ENCODE assay signal across 19 mouse cellular contexts in genomic region chr9:119823722-119824121, GRCm38 (mm10). TPM values are rescaled to one million over a fixed set of nuclear protein-coding genes. Genes with fewer than 3 reads are reported as not detected.
DNase-seq lines count a peak whose midpoint lies in the region; ATAC-seq lines count a peak whose summit lies in the region.
"Had no signal": no experiment of that assay in that cellular context is flagged by ENCODE, and none has a peak within 500 bp of the region (broad histone marks: within the 10 kb centered on the region; RNA-seq: fewer than 3 reads in every experiment).

No protein-coding gene starts in this region.

- H3K4me2 ChIP-seq in heart, embryonic 15.5 days: peak overlapping the region; percentile 9; the same call in 1 of the 2 replicates
- H3K4me2 ChIP-seq in heart, embryonic 12.5 days: no peak overlapping the region
- H3K4me2 ChIP-seq: embryonic facial prominence, embryonic 13.5 days; hindbrain, embryonic 12.5 days; liver, embryonic 12.5 days; midbrain, embryonic 12.5 days; neural tube, embryonic 12.5 days had no signal

- no peak for ATAC-seq in heart, embryonic 15.5 days (replicated peaks; ENCODE audit: insufficient number of reproducible peaks, insufficient read depth, low FRiP score, low read depth)
- ATAC-seq in heart, embryonic 12.5 days (ENCODE audit: insufficient number of reproducible peaks, low FRiP score): no peak
- peak; percentile 83 for ATAC-seq in common myeloid progenitor, adult 5-6 weeks (replicated peaks; ENCODE audit: low read depth, poor library complexity, severe bottlenecking)
- ATAC-seq: liver, embryonic 12.5 days had no signal

- 60% methylated on average over 9 of the region's 9 CpGs for WGBS in heart, embryonic 15.5 days
- WGBS in heart, embryonic 12.5 days: 60% methylated on average over 9 of the region's 9 CpGs

- H3K4me1 ChIP-seq in heart, embryonic 15.5 days (replicated peaks): no peaks in the 10 kb centered on the region
- H3K4me1 ChIP-seq in heart, embryonic 12.5 days (replicated peaks): no peaks in the 10 kb centered on the region
- H3K4me1 ChIP-seq: hindbrain, embryonic 12.5 days; liver, embryonic 12.5 days; midbrain, embryonic 12.5 days; neural tube, embryonic 12.5 days had no signal

- H3K36me3 ChIP-seq in heart, embryonic 15.5 days: no peaks in the 10 kb centered on the region
- H3K36me3 ChIP-seq in heart, embryonic 12.5 days: no peaks in the 10 kb centered on the region
- H3K36me3 ChIP-seq: embryonic facial prominence, embryonic 13.5 days; hindbrain, embryonic 12.5 days; liver, embryonic 12.5 days; midbrain, embryonic 12.5 days; neural tube, embryonic 12.5 days had no signal

- H3K27me3 ChIP-seq in heart, embryonic 15.5 days: no peaks in the 10 kb centered on the region
- no peaks in the 10 kb centered on the region for H3K27me3 ChIP-seq in heart, embryonic 12.5 days (replicated peaks)
- H3K27me3 ChIP-seq: CH12.LX; embryonic facial prominence, embryonic 13.5 days; hindbrain, embryonic 12.5 days; liver, embryonic 12.5 days; midbrain, embryonic 12.5 days; neural tube, embryonic 12.5 days had no signal

- no peak overlapping the region for H3K4me3 ChIP-seq in heart, embryonic 15.5 days
- no peak overlapping the region for H3K4me3 ChIP-seq in heart, embryonic 12.5 days
- H3K4me3 ChIP-seq: embryonic facial prominence, embryonic 13.5 days; hindbrain, embryonic 12.5 days; layer of hippocampus, adult 2 months; liver, embryonic 12.5 days; midbrain, embryonic 12.5 days; neural tube, embryonic 12.5 days had no signal

- DNase-seq in A20 (ENCODE audit: low read depth, low spot score): peak; percentile 57
- peak; percentile 4 for DNase-seq in lung, postnatal 14 days
- DNase-seq in layer of hippocampus, postnatal 36 days: no peak
- no peak for DNase-seq in adrenal gland, postnatal 4 days (ENCODE audit: low spot score in 2 of 2)
- DNase-seq in B cell, adult 2 months: no peak
- DNase-seq: adrenal gland, adult 8-10 months; heart, adult 11 months; kidney, adult 2 months had no signal

- H3K9me3 ChIP-seq in heart, embryonic 15.5 days (replicated peaks): no peaks in the 10 kb centered on the region
- H3K9me3 ChIP-seq in heart, embryonic 12.5 days (replicated peaks): no peaks in the 10 kb centered on the region
- H3K9me3 ChIP-seq: embryonic facial prominence, embryonic 13.5 days; hindbrain, embryonic 12.5 days; liver, embryonic 12.5 days; midbrain, embryonic 12.5 days; neural tube, embryonic 12.5 days had no signal

- no peak overlapping the region for H3K27ac ChIP-seq in heart, embryonic 15.5 days
- H3K27ac ChIP-seq in heart, embryonic 12.5 days (ENCODE audit: poor library complexity, severe bottlenecking): no peak overlapping the region
- H3K27ac ChIP-seq: embryonic facial prominence, embryonic 13.5 days; hindbrain, embryonic 12.5 days; layer of hippocampus, adult 2 months; liver, embryonic 12.5 days; midbrain, embryonic 12.5 days; neural tube, embryonic 12.5 days had no signal

- H3K9ac ChIP-seq in heart, embryonic 15.5 days: no peak overlapping the region
- no peak overlapping the region for H3K9ac ChIP-seq in heart, embryonic 12.5 days
- H3K9ac ChIP-seq: embryonic facial prominence, embryonic 13.5 days; hindbrain, embryonic 12.5 days; liver, embryonic 12.5 days; midbrain, embryonic 12.5 days; neural tube, embryonic 12.5 days had no signal

RNA-seq across cellular contexts. Expression of gene Scn11a, which starts 1.5 kb away (rescaled TPM):
- polyA plus RNA-seq in heart, embryonic 15.5 days (2015; fragmentation: Nextera tagmentation; extraction: Ambion mirVana): 0.03 and 0.04 TPM in 2 replicates
- polyA plus RNA-seq in heart, embryonic 12.5 days (2016; fragmentation: Nextera tagmentation; extraction: Ambion mirVana): not detected in 2 replicates
- total RNA-seq in common myeloid progenitor, adult 5-6 weeks (2017): not detected in 2 replicates
- total RNA-seq in layer of hippocampus, postnatal 36 days (2021): not detected
- under 1 TPM in 1 of 2 experiments, not detected in 1; 0.06 TPM for total RNA-seq in adrenal gland, postnatal 4 days (2021)
- total RNA-seq: adrenal gland, adult 8-10 months; layer of hippocampus, adult 2 months had no signal
- polyA plus RNA-seq: embryonic facial prominence, embryonic 13.5 days; spleen, adult 2 months had no signal

Comparison
In these comparisons a context has a peak if more than half of its experiments do, and no peak if none do; other contexts are left out.
1. DNase-seq: peak in A20 (single experiment) and lung, postnatal 14 days (single experiment); none in layer of hippocampus, postnatal 36 days (0 of 2), adrenal gland, postnatal 4 days (0 of 2) and B cell, adult 2 months (0 of 2).